Mouse (Mus musculus) CH12.LX (cell line): Measurements from ENCODE around the gene Dicer1. TPM values are rescaled to one million over a fixed set of nuclear protein-coding genes. Genes with fewer than 3 reads are reported as not detected.

Experiments used
- DNase-seq: peaks from one replicate; pipeline ENCODE4 v3.0.0-alpha.2; 2013; ENCODE audit errors: extremely low read depth
- H3K27ac ChIP-seq: 2 replicates; pipeline ENCODE4 v1.5.1; 2012; ENCODE audit warnings: low read depth, mild to moderate bottlenecking, control low read depth, moderate library complexity; ENCODE audit not compliant: insufficient read depth
- H3K27me3 ChIP-seq: replicated peaks from 2 replicates; pipeline ENCODE3; 2012; ENCODE audit warnings: inconsistent platforms
- H3K36me3 ChIP-seq, 2 experiments: replicated peaks in 1 of 2; 2 replicates each; pipeline versions ENCODE3 to v1.6.1; 2012; ENCODE audit warnings: inconsistent platforms in 1 of 2, low read length in 1 of 2, mild to moderate bottlenecking in 1 of 2, mixed read lengths in 1 of 2, moderate library complexity in 1 of 2; ENCODE audit not compliant: control insufficient read depth in 1 of 2, insufficient read depth in 1 of 2
- H3K4me1 ChIP-seq, 2 experiments: 2 replicates each; pipeline ENCODE4 v1.6.1; 2012; ENCODE audit warnings: inconsistent platforms in 1 of 2, moderate library complexity in 1 of 2; ENCODE audit not compliant: insufficient read depth in 2 of 2, control insufficient read depth in 1 of 2
- H3K4me2 ChIP-seq: 2 replicates; pipeline ENCODE4 v1.6.1; 2012; ENCODE audit warnings: low read depth, mild to moderate bottlenecking, control low read depth; ENCODE audit not compliant: poor library complexity, insufficient read depth, severe bottlenecking
- H3K4me3 ChIP-seq, 3 experiments: fragments of 150-350 bp in 1 of 3; sonication (generic) in 1 of 3; replicated peaks in 1 of 3; 2 replicates each; pipeline versions ENCODE3 to v1.5.1; 2011 to 2012; ENCODE audit warnings: low read depth in 2 of 3, low read length in 2 of 3, mild to moderate bottlenecking in 2 of 3, moderate library complexity in 2 of 3, control low read depth in 1 of 3, improper control_type of control experiment in 1 of 3, inconsistent platforms in 1 of 3, mixed read lengths in 1 of 3; ENCODE audit not compliant: poor library complexity in 1 of 3
- H3K79me2 ChIP-seq: replicated peaks from 2 replicates; pipeline ENCODE4 v1.6.1; 2012; ENCODE audit warnings: mild to moderate bottlenecking, moderate library complexity; ENCODE audit not compliant: control insufficient read depth, poor library complexity, insufficient read depth, severe bottlenecking; ENCODE audit errors: extremely low read depth
- H3K9ac ChIP-seq: 2 replicates; pipeline ENCODE4 v1.6.1; 2012; ENCODE audit warnings: low read depth, mild to moderate bottlenecking, control low read depth, moderate library complexity; ENCODE audit not compliant: insufficient read depth
- H3K9me3 ChIP-seq: replicated peaks from 2 replicates; pipeline ENCODE3; 2012; ENCODE audit warnings: low read length, inconsistent platforms, mixed read lengths
- BHLHE40 ChIP-seq: IDR thresholded peaks from 2 replicates; pipeline ENCODE4 v1.6.1; 2011; ENCODE audit warnings: mild to moderate bottlenecking, low read depth, low read length, improper control_type of control experiment
- CHD1 ChIP-seq: IDR thresholded peaks from 2 replicates; pipeline ENCODE4 v1.6.1; 2012; ENCODE audit warnings: low read depth, low read length, improper control_type of control experiment, inconsistent platforms
- CHD2 ChIP-seq: IDR thresholded peaks from 2 replicates; pipeline ENCODE4 v1.6.1; 2011; ENCODE audit warnings: low read length, improper control_type of control experiment
- CTCF ChIP-seq, 2 experiments: IDR thresholded peaks in 1 of 2; conservative IDR thresholded peaks in 1 of 2; 2 replicates each; pipeline ENCODE4 v1.5.1; 2011 to 2012; ENCODE audit warnings: low read depth in 2 of 2, low read length in 2 of 2, improper control_type of control experiment in 1 of 2, inconsistent platforms in 1 of 2, mild to moderate bottlenecking in 1 of 2, moderate library complexity in 1 of 2
- ELF1 ChIP-seq: IDR thresholded peaks from 2 replicates; pipeline ENCODE4 v1.6.1; 2014; ENCODE audit warnings: low read depth, mild to moderate bottlenecking, inconsistent platforms, low read length, improper control_type of control experiment
- EP300 ChIP-seq: IDR thresholded peaks from 2 replicates; pipeline ENCODE4 v1.6.1; 2011; ENCODE audit warnings: low read length, improper control_type of control experiment
- GABPA ChIP-seq: IDR thresholded peaks from 2 replicates; pipeline ENCODE4 v1.6.1; 2012; ENCODE audit warnings: low read depth, low read length, improper control_type of control experiment, inconsistent platforms; ENCODE audit not compliant: insufficient replicate concordance
- HCFC1 ChIP-seq: IDR thresholded peaks from 2 replicates; pipeline ENCODE4 v1.6.1; 2012; ENCODE audit warnings: low read depth, mild to moderate bottlenecking, inconsistent platforms, low read length, improper control_type of control experiment
- IRF4 ChIP-seq: IDR thresholded peaks from 2 replicates; pipeline ENCODE4 v1.6.1; 2014; ENCODE audit warnings: low read depth, mild to moderate bottlenecking, inconsistent platforms, low read length, improper control_type of control experiment
- JUN ChIP-seq: IDR thresholded peaks from 2 replicates; pipeline ENCODE4 v1.6.1; 2011; ENCODE audit warnings: low read depth, mild to moderate bottlenecking, low read length, improper control_type of control experiment, moderate library complexity; ENCODE audit not compliant: insufficient read depth
- KAT2A ChIP-seq: IDR thresholded peaks from 2 replicates; pipeline ENCODE4 v1.6.1; 2012; ENCODE audit warnings: low read length, improper control_type of control experiment, inconsistent platforms; ENCODE audit not compliant: insufficient replicate concordance
- MAX ChIP-seq: IDR thresholded peaks from 2 replicates; pipeline ENCODE4 v1.6.1; 2011; ENCODE audit warnings: low read length, improper control_type of control experiment
- MAZ ChIP-seq: IDR thresholded peaks from 2 replicates; pipeline ENCODE4 v1.6.1; 2012; ENCODE audit warnings: low read depth, mild to moderate bottlenecking, inconsistent platforms, low read length, improper control_type of control experiment, moderate library complexity
- MXI1 ChIP-seq: IDR thresholded peaks from 2 replicates; pipeline ENCODE4 v1.6.1; 2011; ENCODE audit warnings: mild to moderate bottlenecking, low read depth, low read length, improper control_type of control experiment
- NELFE ChIP-seq: IDR thresholded peaks from 2 replicates; pipeline ENCODE4 v1.6.1; 2011; ENCODE audit warnings: low read depth, low read length, improper control_type of control experiment
- PAX5 ChIP-seq: IDR thresholded peaks from 2 replicates; pipeline ENCODE4 v1.6.1; 2012; ENCODE audit warnings: low read length, inconsistent platforms, mixed read lengths
- RAD21 ChIP-seq: IDR thresholded peaks from 2 replicates; pipeline ENCODE4 v1.6.1; 2011; ENCODE audit warnings: low read depth, mild to moderate bottlenecking, low read length, improper control_type of control experiment, moderate library complexity
- RCOR1 ChIP-seq: conservative IDR thresholded peaks from 2 replicates; pipeline ENCODE4 v1.6.1; 2012; ENCODE audit warnings: low read depth, mild to moderate bottlenecking, inconsistent platforms, low read length, improper control_type of control experiment
- SMC3 ChIP-seq: IDR thresholded peaks from 2 replicates; pipeline ENCODE4 v1.6.1; 2011; ENCODE audit warnings: low read depth, low read length, improper control_type of control experiment
- UBTF ChIP-seq: IDR thresholded peaks from 2 replicates; pipeline ENCODE4 v1.6.1; 2012; ENCODE audit warnings: low read depth, mild to moderate bottlenecking, inconsistent platforms, low read length, improper control_type of control experiment, moderate library complexity
- ZKSCAN1 ChIP-seq: IDR thresholded peaks from 2 replicates; pipeline ENCODE4 v1.6.1; 2012; ENCODE audit warnings: low read depth, inconsistent platforms, low read length, improper control_type of control experiment, borderline replicate concordance
- ZNF384 ChIP-seq: IDR thresholded peaks from 2 replicates; pipeline ENCODE4 v1.6.1; 2012; ENCODE audit warnings: low read depth, low read length, improper control_type of control experiment, inconsistent platforms
- dilution Hi-C: fragments of 300-500 bp; cut with MboI; formaldehyde crosslinking; loops from 2 replicates; pipeline ENCODE4 v1.14.3; 2020; ENCODE audit warnings: low sequenced_read_pairs; ENCODE audit not compliant: extremely low pct_unique_long_range_greater_than_20kb, extremely low pct_ligation_motif_present
- in situ Hi-C: fragments of 300-500 bp; cut with MboI; formaldehyde crosslinking; loops from 3 replicates; pipeline ENCODE4 v1.14.3; 2019; ENCODE audit warnings: low sequenced_read_pairs, low pct_ligation_motif_present, low pct_unique_long_range_greater_than_20kb, mixed read lengths
- polyA plus RNA-seq: library from polyadenylated mRNA; unstranded; fragments of >175 nt; gene quantifications from 2 replicates; pipeline ENCODE4 v1.2.1, GENCODE M21; 2012; ENCODE audit warnings: low read depth; ENCODE audit not compliant: insufficient read length
- total RNA-seq, 2 experiments: library from RNA; depleted of rRNA; stranded (reverse); fragments of 300-350 nt in 1 of 2; fragments of >200 nt in 1 of 2; gene quantifications; 2 replicates each; pipeline ENCODE4 v1.2.3; 2012 to 2014

Dicer1 gene
- total and polyA plus RNA-seq, 3 experiments, result 22.0 to 41.1 (median 23.2) TPM

- Histone ChIP-seq H3K36me3 (no peaks in the 10 kb centered on the region), H3K27me3 (peaks cover 59% of the 10 kb centered on the region), H3K27ac (no peak overlapping the region), H3K9me3 (no peaks in the 10 kb centered on the region), H3K79me2 (no peaks in the 10 kb centered on the region), H3K4me3 (no peak overlapping the region), H3K9ac (no peak overlapping the region), H3K4me1 (peaks cover 0 to 3% of the 10 kb centered on the region in 2 experiments; a peak in 1 of 4 replicates), H3K4me2 (no peak overlapping the region)
- no peak for TF ChIP-seq ZKSCAN1
- TF ChIP-seq RCOR1, result no peak
- no peak for TF ChIP-seq KAT2A
- no peak for TF ChIP-seq RAD21
- no peak for TF ChIP-seq SMC3
- no peak for TF ChIP-seq BHLHE40
- no peak for TF ChIP-seq HCFC1
- TF ChIP-seq MAZ, result no peak
- TF ChIP-seq PAX5, result no peak
- TF ChIP-seq CTCF (conservative IDR thresholded peaks at IDR 0.05 in 1 of 2, IDR thresholded peaks at IDR 0.05 in 1 of 2; ENCODE audit: low read depth in 2 of 2, low read length in 2 of 2), result no peak
- no peak for TF ChIP-seq JUN
- TF ChIP-seq EP300, result no peak
- no peak for TF ChIP-seq GABPA
- TF ChIP-seq UBTF, result no peak
- no peak for TF ChIP-seq MXI1
- TF ChIP-seq MAX, result no peak
- no peak for TF ChIP-seq CHD2
- no peak for TF ChIP-seq ELF1
- TF ChIP-seq IRF4, result no peak
- dilution Hi-C loops, result no loop called here
- in situ Hi-C loops, result no loop called here
- DNase-seq, result no peak
Measured at GRCm38 (mm10) chr12:104672976-104673375, 78.8 kb downstream of the Dicer1 start.

- in situ Hi-C loops, result no loop called here
Measured at GRCm38 (mm10) chr12:104672406-104672805, 79.3 kb downstream of the Dicer1 start.

More at GRCm38 (mm10) chr12:104672406-104672805, 79.3 kb downstream of the Dicer1 start:
- Histone ChIP-seq H3K9me3 (no peaks in the 10 kb centered on the region), H3K4me2 (no peak overlapping the region), H3K9ac (no peak overlapping the region), H3K27ac (no peak overlapping the region), H3K4me1 (0 out of 4 replicates have a peak, but pooled peaks cover 0 to 3% of the 10 kb centered on the region in 2 experiments), H3K36me3 (no peaks in the 10 kb centered on the region), H3K27me3 (peaks cover 65% of the 10 kb centered on the region), H3K79me2 (no peaks in the 10 kb centered on the region), H3K4me3 (no peak overlapping the region)
- dilution Hi-C loops, result no loop called here
- TF ChIP-seq KAT2A (no peak), ZNF384 (no peak), NELFE (no peak), CHD1 (no peak), CTCF (conservative IDR thresholded peaks at IDR 0.05 in 1 of 2, IDR thresholded peaks at IDR 0.05 in 1 of 2; ENCODE audit: low read depth in 2 of 2, low read length in 2 of 2) (no peak), GABPA (no peak)
- DNase-seq, result no peak
